Mouse (Mus musculus) embryonic fibroblast, embryonic 13.5 days (primary cell): ENCODE data around the gene Gdpgp1.

Experiments used
- CTCF ChIP-seq: IDR thresholded peaks from 2 replicates; pipeline ENCODE4 v1.5.1; 2011; ENCODE audit warnings: mild to moderate bottlenecking, control low read depth, low read length, moderate library complexity, borderline replicate concordance; ENCODE audit not compliant: insufficient read depth
- POLR2A ChIP-seq: IDR thresholded peaks from 2 replicates; pipeline ENCODE4 v1.6.1; 2011; ENCODE audit warnings: low read depth, mild to moderate bottlenecking, control low read depth, low read length, moderate library complexity

GRCm38 (mm10) chr7:80264606-80265005 lies 31.9 kb downstream of the Gdpgp1 start:
- TF ChIP-seq POLR2A: no peak
- TF ChIP-seq CTCF: no peak
